Mouse (Mus musculus): ENCODE measurements around the gene Kansl1.
A peak's percentile ranks its signal among the peaks of the same experiment; 100 is the strongest.

Kansl1 gene

GRCm38 (mm10) chr11:104468751-104469268 lies at the start of gene Kansl1:
TSS of gene Kansl1 (minus strand) at chr11:104468861.
- peak; percentile 3 for DNase-seq (ENCODE audit: low spot score)

- DNase-seq (ENCODE audit: low spot score), result no peak
Observed at GRCm38 (mm10) chr11:104512436-104512835, 43.8 kb upstream of the Kansl1 start.

- peak; percentile 16 for DNase-seq (ENCODE audit: low spot score)
Observed at GRCm38 (mm10) chr11:104510606-104511005, 41.9 kb upstream of the Kansl1 start.

GRCm38 (mm10) chr11:104508455-104508854 lies 39.8 kb upstream of the Kansl1 start:
- DNase-seq (ENCODE audit: low spot score), result no peak

- DNase-seq (ENCODE audit: low spot score), result no peak
Observed at GRCm38 (mm10) chr11:104488292-104488691, 19.6 kb upstream of the Kansl1 start.

GRCm38 (mm10) chr11:104481971-104482370 lies 13.3 kb upstream of the Kansl1 start:
- no peak for DNase-seq (ENCODE audit: low spot score)

GRCm38 (mm10) chr11:104479505-104479904 lies 10.8 kb upstream of the Kansl1 start:
- no peak for DNase-seq (ENCODE audit: low spot score)

- DNase-seq (ENCODE audit: low spot score), result peak; percentile 89
Observed at GRCm38 (mm10) chr11:104469371-104469835, 742 bp upstream of the Kansl1 start.

GRCm38 (mm10) chr11:104467698-104468097 lies 963 bp downstream of the Kansl1 start:
- no peak for DNase-seq (ENCODE audit: low spot score)

- peak; percentile 72 for DNase-seq (ENCODE audit: low spot score)
Observed at GRCm38 (mm10) chr11:104461551-104461950, 7.1 kb downstream of the Kansl1 start.

GRCm38 (mm10) chr11:104459671-104460070 lies 9.0 kb downstream of the Kansl1 start:
- no peak for DNase-seq (ENCODE audit: low spot score)

GRCm38 (mm10) chr11:104458507-104458906 lies 10.2 kb downstream of the Kansl1 start:
- DNase-seq (ENCODE audit: low spot score), result no peak

- DNase-seq (ENCODE audit: low spot score), result no peak
Observed at GRCm38 (mm10) chr11:104452709-104453108, 16.0 kb downstream of the Kansl1 start.

GRCm38 (mm10) chr11:104451239-104451638 lies 17.4 kb downstream of the Kansl1 start:
- peak; percentile 44 for DNase-seq (ENCODE audit: low spot score)

- DNase-seq (ENCODE audit: low spot score), result peak; percentile 42
Observed at GRCm38 (mm10) chr11:104448499-104448898, 20.2 kb downstream of the Kansl1 start.

- no peak for DNase-seq (ENCODE audit: low spot score)
Observed at GRCm38 (mm10) chr11:104445538-104445937, 23.1 kb downstream of the Kansl1 start.

- no peak for DNase-seq (ENCODE audit: low spot score)
Observed at GRCm38 (mm10) chr11:104445044-104445443, 23.6 kb downstream of the Kansl1 start.

- peak; percentile 15 for DNase-seq (ENCODE audit: low spot score)
Observed at GRCm38 (mm10) chr11:104443359-104443758, 25.3 kb downstream of the Kansl1 start.

- DNase-seq (ENCODE audit: low spot score), result peak; percentile 93
Observed at GRCm38 (mm10) chr11:104442333-104443136, 26.1 kb downstream of the Kansl1 start.

- peak; percentile 62 for DNase-seq (ENCODE audit: low spot score)
Observed at GRCm38 (mm10) chr11:104441475-104442332, 27.0 kb downstream of the Kansl1 start.

GRCm38 (mm10) chr11:104440521-104441474 lies 27.9 kb downstream of the Kansl1 start:
- DNase-seq (ENCODE audit: low spot score), result no peak

Data from T-cell, adult 2 months (primary cell).